Mouse (Mus musculus) liver, embryonic 14.5 days (tissue): ENCODE results near the gene Agr3.

Experiments used
- CTCF ChIP-seq: IDR thresholded peaks from 2 replicates; pipeline ENCODE4 v1.5.1; 2016; ENCODE audit warnings: antibody characterized with exemption, low read depth, control low read depth
- EP300 ChIP-seq: IDR thresholded peaks from 2 replicates; pipeline ENCODE4 v1.6.1; 2016; ENCODE audit warnings: antibody characterized with exemption, low read depth

- no peak for TF ChIP-seq CTCF
- no peak for TF ChIP-seq EP300
Measured at GRCm38 (mm10) chr12:35977633-35978246, 52.3 kb downstream of the Agr3 start.
